Mouse (Mus musculus): Measurements from ENCODE around the gene Syt1.

Syt1 gene

DNA sequence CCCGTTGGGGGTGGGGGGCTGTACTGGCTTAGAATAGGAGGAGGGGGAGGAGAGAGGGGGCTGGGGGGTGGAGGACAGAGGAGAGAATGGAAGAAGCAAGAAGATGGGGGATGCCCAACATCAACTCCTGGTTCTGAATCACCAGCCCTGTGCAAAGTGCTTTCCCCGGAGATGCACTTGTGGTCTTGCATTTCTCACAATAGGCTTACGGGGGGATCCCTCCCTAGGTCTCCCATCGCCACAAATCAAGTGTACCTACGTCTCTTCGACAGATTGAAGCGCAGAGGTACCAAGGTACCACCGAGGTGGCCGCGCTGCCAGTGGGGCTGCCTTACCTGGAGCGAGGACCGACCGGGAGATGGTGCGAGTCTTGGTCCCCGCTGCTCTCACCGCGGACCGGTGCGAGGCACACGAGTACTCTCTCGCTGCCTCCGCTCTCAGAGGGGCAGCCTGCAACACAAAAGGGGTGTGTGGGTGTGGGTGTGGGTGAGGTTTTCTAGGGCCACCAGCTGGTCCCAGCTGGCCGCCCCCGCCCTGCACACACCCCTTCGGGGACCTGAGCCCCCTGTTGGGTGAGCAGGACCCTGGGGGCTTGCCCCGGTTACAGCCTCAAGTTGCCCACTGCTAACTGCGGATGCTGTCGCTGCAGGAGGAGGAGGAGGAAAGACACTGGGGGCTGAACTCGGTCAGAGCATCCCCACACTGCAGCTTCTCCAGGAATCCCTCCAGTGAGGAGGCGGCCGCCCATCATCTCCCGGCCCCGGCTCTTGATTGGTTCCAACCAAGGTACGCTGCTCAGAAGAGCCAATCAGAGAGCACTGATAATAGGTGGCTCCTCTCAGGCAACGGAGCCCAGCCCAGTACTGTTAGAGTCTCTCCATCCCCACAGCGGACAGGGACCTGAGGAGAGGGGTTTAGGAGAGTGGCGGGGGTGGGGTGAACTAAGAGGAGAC, at the start of gene Syt1:
Syt1 (minus strand) TSS at position 742 of the 953 bp plus-strand sequence.
- DNase-seq (ENCODE audit: low spot score), result no peak

DNA sequence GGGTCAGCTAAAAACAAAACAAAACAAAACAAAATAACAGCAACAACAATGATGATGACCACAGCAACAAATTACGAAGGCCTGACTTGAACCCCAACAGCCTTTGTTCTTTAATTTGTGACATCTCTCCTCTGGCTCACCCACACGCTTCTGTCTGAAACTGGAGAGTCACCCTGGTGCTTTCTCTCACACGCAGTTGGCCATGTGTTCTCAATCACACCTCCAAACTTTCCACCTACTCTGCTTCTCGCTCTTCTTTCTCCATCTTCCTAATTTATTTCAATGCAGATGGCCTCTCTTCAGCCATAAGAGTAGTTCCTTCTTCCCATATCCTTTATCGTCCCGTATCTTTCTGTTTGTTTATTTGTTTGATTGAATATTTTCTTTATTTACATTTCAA, 45.7 kb upstream of the Syt1 start:
- no peak for DNase-seq (ENCODE audit: low spot score)

DNA sequence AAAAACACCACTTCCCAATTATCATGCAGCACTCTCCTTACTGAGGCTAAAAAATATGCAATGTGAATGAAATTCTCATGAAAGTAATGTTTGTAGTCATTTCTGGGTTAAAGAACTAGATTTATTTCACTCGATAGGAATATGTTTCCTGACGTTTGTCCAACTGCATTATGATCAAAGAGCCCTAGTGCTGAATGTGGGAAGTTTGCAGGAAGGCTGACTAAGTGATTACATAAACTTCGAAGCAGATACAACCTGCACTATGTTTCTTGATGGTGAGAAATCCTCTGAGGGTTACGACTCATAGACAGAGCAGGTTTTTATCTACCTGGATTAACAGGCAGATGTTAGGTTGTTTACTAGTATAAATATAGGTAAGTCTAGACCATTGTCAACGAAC, 36.8 kb upstream of the Syt1 start:
- no peak for DNase-seq (ENCODE audit: low spot score)

DNA sequence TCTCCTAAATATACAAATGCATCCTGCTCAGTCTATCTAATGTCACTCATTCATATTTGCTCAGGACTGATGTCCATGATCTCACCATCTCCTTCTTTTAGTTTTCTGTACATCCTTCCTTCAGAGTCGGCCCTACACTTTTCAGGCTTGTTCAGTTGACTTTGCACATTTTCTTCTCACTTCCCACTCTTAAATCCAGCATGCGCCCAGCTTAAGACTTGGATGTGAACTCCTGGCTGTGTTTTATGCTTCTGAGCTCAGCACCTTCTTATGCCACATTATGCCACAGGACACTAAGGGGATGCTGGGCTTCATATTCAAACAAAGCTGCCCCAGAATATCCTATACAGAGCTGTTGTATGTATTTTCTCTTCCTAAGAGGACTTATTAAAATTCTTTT, 36.2 kb upstream of the Syt1 start:
- no peak for DNase-seq (ENCODE audit: low spot score)

DNA sequence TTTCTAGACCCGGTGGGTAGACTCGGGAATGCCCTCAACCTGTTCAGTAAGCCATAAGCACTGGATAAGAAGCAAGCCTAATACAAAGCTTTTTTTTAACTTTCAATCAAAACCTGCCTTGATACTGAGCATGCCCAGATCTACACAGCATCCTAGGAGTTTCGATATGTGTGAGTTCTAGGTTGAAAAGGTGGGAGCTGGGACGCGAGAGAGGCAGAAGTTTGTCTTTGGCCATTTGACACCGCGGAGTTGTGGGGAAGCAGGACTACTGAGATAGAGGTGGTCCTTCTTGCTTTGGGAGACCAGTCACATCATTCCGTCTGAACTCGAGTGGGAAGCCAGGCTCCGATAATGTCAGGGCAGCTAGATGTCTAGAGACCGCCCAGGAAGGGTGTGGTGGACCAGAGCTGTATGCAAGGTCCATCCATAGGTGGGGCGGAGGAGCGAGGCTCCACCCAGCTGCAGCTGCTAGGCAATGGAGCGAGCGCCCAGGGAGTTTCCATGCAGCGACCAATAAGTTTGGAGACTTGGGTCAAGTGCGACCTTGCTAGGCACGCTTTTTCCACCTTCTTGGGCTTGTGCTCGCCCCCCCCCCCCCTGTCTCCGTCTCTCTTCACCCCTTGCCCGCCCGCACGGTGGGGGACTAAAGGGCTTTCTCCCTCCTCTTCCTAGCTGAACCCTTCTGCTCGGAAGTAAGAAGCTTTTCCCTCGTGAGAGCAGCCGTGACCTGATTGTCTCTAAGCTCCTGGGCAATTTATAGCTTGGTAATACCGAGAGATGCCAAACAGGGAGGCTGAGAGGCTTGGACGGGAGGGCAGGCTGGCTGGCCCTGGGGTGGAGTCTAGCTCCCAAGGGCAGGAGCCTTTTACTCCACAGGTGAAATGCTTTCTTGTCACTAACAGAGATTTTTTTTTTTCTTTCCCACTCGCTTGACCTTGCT, 714 bp upstream of the Syt1 start:
- DNase-seq (ENCODE audit: low spot score), result no peak

DNA sequence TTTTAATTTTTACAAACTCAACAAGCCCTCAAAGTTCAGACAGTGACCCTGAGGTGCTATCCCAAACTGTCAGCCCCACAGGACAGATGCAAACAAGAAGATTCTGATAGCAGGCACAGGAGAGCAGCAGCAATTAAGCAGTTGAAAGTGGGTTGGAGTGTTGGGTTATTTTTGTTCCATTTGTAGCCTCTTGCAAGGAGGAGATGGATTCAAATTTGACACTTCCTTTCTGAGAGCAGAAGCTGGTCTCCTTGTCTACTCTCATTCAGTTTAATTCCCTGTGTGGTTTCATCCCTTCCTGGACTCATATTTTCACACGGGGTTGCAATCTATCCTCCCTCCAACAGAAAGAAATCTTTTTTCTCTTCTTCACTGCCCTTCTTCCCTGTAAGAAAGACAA, 951 bp downstream of the Syt1 start:
- DNase-seq (ENCODE audit: low spot score), result no peak

DNA sequence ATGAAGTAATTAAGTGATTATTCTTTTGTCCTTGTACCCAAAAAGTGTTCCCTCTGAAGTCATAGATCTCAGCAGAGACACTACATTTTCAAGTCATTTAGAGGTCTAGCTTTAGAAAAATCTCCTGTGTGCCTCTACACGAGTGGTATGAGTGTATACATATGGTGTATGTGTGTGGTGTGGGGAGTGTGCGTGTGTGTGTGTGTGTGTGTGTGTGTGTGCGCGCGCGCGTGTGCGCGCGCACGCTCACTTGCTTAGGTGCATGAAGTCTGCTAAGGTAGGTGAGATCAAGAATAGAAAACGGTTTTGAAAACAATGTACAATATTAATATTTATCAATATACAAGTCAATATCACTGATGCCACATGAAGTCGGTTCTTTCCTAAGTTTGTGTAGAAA, 2.3 kb downstream of the Syt1 start:
- no peak for DNase-seq (ENCODE audit: low spot score)

DNA sequence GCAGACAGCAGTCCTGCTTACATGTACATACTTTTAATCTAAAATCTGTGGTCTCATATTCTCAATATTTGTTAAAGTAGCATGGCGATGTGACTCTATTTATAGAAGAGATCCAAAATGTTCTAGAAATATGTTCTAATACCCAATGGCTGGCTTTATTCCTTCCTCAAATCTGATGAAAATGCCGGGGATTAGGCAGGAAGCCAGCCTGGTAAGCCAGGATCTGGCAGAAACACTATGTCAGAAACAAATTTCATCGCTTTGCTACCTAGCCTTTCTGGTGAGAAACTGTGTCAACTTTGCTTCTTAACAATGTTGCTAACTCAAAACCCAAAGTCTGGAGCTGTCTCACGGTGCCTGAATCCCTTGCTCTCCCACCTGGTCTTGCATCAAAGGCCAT, 7.3 kb downstream of the Syt1 start:
- no peak for DNase-seq (ENCODE audit: low spot score)

DNA sequence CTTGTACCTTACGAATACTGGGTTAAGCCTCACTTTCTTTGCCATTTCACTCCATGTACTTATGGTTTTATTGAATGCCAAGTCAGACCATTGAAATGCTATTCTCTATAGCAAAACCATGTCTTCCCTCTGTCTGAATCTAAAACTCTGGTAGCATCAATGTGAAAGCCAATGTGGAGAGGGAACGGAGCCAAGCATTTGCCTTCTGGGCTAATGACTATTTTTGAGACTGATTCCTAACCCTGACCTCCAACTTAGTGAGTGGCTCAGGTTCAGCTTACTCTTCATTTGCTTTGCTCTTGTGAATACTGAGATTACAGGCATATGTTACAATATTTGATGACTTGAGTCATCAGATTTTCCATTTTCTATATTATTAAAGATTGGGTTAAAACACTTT, 23.5 kb downstream of the Syt1 start:
- no peak for DNase-seq (ENCODE audit: low spot score)

DNA sequence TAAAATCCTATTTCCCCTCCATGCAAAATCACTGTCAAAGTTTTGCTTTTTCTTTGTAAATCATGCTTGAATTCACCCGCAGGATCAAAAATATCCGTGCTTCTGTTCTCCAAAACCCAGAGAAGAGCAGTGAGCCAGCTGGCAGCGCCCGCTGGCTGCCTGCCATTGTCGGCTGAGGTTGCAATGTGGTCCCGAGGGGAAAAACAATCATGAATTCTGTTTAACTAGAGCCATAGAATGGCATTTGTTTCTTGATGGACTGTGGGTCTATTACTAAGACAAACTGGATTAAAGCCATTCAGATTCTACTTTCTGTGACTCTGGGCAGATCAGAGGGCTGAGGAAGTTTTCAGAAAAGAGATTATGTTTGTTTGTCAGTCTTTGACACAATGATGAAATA, 31.1 kb downstream of the Syt1 start:
- DNase-seq (ENCODE audit: low spot score), result no peak

DNA sequence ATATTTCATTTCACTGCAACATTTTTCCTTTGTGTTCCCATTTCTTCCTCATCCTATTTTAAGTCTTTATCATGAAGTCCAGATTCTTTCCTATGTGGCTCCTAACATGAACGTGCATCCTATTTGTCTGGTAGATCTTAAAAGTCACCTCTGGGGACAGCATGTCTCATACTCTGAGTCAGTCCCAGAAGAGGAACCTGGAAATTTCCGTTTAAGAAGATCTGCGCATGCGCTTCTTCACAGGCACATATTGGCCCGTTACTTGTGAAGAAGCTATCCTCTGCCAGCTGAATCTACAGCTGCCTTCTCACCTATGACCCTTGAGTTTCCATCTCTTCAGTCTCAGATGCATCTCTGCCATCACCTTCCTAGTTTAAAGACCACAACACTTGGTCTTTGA, 55.8 kb downstream of the Syt1 start:
- no peak for DNase-seq (ENCODE audit: low spot score)

DNA sequence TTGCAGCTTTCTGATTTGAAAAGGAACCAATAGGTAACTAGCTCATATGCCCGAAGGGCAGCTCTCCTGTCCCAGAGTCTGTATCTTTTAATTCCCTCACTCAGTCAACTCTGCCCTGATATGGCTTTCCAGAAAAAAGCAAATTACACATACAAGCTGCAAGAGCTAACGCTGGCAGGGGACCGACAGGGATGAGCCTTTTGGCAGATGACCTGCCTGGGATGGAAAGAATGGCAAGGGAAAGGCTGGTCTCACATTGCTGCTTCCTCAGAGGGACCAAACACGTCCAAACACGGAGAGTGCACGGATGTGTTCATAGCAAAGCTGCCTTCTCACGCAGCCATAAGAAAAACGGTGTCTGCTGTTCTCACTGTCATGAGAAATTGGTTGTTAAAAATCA, 58.6 kb downstream of the Syt1 start:
- DNase-seq (ENCODE audit: low spot score), result no peak

DNA sequence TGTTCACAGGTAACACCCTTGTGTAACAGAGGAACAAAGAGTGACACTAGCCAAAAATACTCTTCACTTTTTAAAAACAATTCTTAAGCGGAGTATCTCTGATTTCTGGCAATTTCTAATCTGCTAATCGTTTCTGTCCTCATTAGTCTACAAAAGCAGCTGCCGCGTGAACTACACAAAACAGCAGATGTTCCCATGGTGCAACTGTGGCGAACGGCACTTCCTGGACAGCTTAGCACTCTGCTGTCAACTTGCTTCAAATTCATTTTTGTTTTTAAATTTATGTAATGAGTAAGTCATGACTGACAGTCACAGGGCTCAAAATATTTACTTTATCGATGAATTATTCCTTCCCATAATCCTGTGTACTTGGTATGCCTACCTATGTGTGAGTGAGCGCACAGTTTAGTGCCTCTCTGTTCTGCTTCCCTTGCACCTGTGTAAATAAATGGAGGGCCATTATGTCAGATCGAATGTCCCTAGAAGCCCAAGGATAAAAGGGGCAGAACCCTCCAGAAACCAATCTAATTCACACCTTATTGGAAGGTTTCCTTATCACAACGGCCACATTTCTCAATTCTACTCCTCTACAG, 73.8 kb downstream of the Syt1 start:
- no peak for DNase-seq (ENCODE audit: low spot score)

DNA sequence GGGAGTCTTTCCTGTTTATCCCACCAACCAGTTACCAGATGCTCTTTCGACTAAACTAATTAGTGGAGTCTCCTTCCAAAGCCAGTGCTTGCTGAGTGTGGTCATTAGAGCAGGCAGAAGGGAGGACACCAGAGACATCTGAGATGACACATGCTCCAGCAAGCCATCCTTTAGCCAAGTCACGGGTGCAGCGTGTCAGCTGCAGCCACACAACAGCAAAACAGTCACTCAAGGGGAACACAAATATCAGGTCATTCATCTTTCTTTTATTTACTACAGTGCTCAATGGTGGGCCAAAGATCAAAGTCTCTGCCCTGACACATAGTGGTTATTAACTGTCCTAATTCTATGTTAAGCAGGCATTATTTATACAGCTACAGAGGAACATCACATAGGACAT, 80.5 kb downstream of the Syt1 start:
- DNase-seq (ENCODE audit: low spot score), result no peak

DNA sequence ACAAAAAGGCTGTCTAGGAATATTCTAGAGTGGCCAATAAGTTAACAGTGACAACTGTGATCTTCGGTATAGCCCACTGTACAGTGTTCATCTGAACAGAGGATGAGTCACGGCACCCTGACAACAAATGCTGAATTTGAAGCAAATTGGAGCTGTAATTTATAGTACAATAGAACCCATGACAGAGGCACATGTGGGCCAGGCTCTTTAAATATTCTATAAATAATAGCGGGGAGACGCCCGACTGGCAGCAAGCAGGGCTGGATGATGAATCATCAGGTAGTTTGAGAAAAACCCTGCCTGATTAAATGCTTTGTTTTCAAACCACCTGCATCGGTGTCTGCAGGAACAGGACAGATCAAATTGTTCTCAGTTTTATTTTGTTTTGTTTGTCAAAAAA, 81.1 kb downstream of the Syt1 start:
- DNase-seq (ENCODE audit: low spot score), result no peak

DNA sequence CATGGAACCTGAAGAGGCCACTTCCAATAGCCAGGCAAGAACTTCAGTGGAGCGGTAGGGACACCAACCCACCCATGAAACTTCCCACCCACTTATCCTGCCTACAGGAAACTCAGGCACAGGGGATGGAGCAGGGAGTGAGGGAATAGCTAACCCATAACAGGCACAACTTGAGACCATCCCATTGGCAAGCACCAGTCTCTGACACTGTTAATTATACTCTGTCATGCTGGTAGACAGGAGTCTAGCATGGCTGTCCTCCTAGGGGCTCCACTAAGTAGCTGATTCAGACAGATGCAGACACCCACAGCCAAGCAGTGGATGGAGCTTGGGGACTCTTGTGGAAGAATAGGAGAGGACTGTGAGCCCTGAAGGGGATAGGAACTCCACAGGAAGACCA, 105.5 kb downstream of the Syt1 start:
- DNase-seq (ENCODE audit: low spot score), result no peak

DNA sequence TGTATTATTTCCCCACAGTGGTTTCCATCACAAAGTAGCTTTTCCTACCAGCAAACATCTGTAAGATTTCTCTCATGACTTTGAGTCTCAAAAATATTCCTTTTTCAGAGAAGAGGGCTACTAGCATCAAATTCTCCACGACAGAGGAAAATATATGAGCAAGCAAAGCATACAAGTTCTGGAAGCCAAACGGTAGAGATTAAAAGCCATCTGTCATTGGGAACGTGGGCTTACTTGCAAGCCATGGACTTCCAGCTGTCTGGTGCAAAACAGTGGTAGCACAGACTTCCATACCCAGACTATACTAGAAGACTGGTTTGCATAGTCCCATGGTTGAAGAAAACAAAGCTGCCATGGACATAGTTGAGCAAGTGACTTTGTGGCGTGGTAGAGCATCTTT, 106.4 kb downstream of the Syt1 start:
- DNase-seq (ENCODE audit: low spot score), result no peak

DNA sequence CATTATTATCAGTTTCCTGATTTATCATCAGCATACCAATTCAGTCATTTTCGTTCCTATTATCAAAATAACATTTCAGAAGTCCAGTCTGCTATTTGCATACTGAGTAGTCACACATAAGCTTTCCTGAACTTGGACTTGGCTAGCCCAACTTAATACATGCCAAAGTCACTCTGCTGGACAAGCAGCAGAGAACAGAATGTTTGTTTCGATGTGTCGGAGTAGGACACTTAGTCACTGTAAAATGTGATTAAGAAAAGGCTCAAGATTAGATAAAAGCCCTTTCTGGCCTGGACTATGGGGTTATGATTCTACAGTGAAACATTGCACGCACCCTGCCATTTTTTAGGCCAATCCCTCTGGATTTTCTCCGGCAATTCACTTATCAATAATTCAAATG, 114.3 kb downstream of the Syt1 start:
- no peak for DNase-seq (ENCODE audit: low spot score)

DNA sequence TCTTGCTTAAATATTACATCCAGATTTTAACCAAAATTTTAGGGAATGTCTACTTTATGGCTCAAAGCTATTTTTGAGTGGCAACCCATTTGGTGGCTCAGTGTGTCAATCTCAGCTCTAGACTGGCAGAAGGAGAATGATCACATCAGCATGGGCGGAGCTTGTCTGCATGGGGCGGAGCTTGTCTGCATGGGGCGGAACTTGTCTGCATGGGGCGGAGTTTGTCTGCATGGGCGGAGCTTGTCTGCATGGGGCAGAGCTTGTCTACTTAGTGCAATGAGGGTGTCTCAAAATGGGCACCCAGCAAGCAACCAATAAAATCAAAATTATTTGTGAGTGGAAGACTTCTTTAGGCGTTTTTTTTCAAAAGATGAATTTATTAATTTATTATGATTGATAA, 117.5 kb downstream of the Syt1 start:
- DNase-seq (ENCODE audit: low spot score), result no peak

DNA sequence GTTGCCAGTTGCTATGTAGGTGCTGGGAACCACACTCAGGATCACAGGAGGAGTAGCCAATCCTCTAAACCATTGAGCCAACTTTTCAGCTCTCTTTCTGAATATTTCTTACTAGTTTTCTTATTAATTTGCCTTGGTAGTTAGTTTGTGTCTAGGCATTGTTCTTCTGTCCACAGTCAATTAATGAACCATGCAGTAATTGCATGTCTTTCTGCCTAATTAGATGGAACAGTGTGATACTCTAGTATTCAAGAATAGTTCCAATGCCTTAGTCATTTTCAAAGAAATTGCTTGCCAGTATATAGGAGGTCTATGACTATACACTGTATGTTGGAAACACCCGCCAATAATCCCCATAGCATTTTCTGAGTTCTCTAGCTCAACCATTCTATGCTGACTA, 118.3 kb downstream of the Syt1 start:
- DNase-seq (ENCODE audit: low spot score), result no peak

DNA sequence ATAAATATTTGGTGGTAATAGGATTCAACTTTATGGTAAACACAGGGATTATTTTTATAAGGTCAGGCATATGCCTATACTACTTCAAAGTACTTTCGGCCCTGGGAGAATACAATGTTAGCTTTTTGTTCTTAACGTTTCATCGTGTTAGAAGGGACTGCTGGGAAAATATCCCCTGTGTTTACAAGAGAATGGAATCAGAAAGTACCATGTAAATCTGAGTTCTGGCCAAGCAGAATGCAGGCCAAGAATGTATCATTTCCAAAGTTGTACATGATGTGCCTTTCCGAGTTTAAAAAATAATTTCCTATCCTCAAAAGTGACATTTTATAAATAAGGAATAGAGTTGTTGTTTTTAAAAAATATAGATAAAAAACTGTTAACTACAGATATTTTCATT, 121.7 kb downstream of the Syt1 start:
- no peak for DNase-seq (ENCODE audit: low spot score)

DNA sequence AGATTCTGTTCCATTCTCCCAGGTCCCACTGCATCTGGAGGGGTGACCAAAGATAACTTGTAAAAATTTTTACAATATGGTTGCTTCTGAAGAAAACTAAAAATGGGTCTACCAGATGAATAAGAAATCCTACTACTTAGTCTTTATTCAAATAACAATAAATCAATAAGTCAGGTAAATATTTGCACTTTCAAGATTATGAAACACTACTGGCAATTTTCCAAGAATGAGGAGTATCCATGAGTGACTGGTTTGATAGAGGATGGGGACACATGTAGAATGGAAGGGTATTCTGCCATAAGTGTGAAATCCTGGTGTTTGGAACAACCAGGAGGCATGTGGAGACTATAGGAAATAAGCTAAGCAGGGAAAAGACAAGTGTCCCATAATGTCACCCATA, 124.0 kb downstream of the Syt1 start:
- DNase-seq (ENCODE audit: low spot score), result no peak

DNA sequence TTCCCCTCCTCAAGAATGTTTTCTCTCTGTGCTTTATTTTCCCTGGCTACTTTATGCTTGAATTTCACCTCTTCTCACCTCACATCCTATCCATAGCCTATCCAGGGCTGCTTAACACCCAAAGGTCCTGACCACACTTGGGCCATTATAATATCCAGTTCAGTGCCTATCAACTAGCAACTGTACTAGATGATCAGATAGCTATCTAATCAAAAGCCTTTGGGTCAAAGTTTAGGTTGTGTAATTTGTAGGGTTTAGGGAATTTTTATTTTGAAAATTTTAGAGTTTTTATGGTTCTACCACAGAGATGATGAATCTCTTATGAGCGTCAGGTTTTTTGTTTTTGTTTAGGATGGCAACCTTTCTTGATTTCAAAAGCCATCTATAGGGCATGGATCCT, 125.0 kb downstream of the Syt1 start:
- no peak for DNase-seq (ENCODE audit: low spot score)
